Mouse (Mus musculus) C2C12 (cell line): ENCODE data around the gene Pdzrn3. TPM values are rescaled to one million over a fixed set of nuclear protein-coding genes. Genes with fewer than 3 reads are reported as not detected.

Experiments
- H3K27me3 ChIP-seq: one replicate; pipeline ENCODE4 v1.6.1; 2011; ENCODE audit not compliant: control insufficient read depth, insufficient read depth, insufficient read length
- H3K36me3 ChIP-seq: one replicate; pipeline ENCODE4 v1.6.1; 2011; ENCODE audit not compliant: control insufficient read depth, insufficient read depth
- H3K4me3 ChIP-seq: one replicate; pipeline ENCODE4 v1.5.1; 2011; ENCODE audit warnings: mild to moderate bottlenecking, control low read depth; ENCODE audit not compliant: poor library complexity, insufficient read depth, severe bottlenecking
- H3K79me2 ChIP-seq: one replicate; pipeline ENCODE4 v1.6.1; 2011; ENCODE audit not compliant: control insufficient read depth, insufficient read depth
- H3K79me3 ChIP-seq: one replicate; pipeline ENCODE4 v1.6.1; 2011; ENCODE audit warnings: low read depth, control low read depth
- H3ac ChIP-seq: one replicate; pipeline ENCODE3; 2011; ENCODE audit warnings: low read depth; ENCODE audit not compliant: control insufficient read depth, insufficient read length
- CEBPB ChIP-seq: IDR thresholded peaks from one replicate; pipeline ENCODE4 v1.6.1; 2011; ENCODE audit warnings: low read depth, mild to moderate bottlenecking, control low read depth, moderate library complexity
- CTCF ChIP-seq: IDR thresholded peaks from one replicate; pipeline ENCODE4 v1.5.1; 2011; ENCODE audit not compliant: control insufficient read depth, insufficient read depth, insufficient read length
- FOSL1 ChIP-seq: IDR thresholded peaks from one replicate; pipeline ENCODE4 v1.8.0; 2011; ENCODE audit warnings: mild to moderate bottlenecking, low read length; ENCODE audit not compliant: poor library complexity, insufficient read depth, severe bottlenecking
- MAX ChIP-seq: IDR thresholded peaks from one replicate; pipeline ENCODE4 v1.6.1; 2011; ENCODE audit warnings: mild to moderate bottlenecking, control low read depth
- MYOD1 ChIP-seq: IDR thresholded peaks from one replicate; pipeline ENCODE4 v1.6.1; 2011; ENCODE audit warnings: low read depth; ENCODE audit not compliant: control insufficient read depth, insufficient read length
- MYOG ChIP-seq: IDR thresholded peaks from one replicate; pipeline ENCODE4 v1.6.1; 2011; ENCODE audit not compliant: control insufficient read depth, insufficient read length; ENCODE audit errors: extremely low read depth
- USF1 ChIP-seq: IDR thresholded peaks from one replicate; pipeline ENCODE4 v1.6.1; 2011; ENCODE audit warnings: low read depth, mild to moderate bottlenecking, control low read depth, moderate library complexity
- long read RNA-seq, 2 experiments: library from polyadenylated mRNA; unstranded; transcript quantifications; one replicate each; pipeline ENCODE4 v2.0.0; 2019 to 2020
- polyA plus RNA-seq: library from polyadenylated mRNA; unstranded; fragments of >200 nt; fragmentation: generic; extraction: Trizol; gene quantifications from one replicate; pipeline ENCODE4 v1.2.1, GENCODE M21; 2012; ENCODE audit warnings: missing spikeins

The Pdzrn3 gene
- polyA plus RNA-seq: 10.5 TPM
- long read RNA-seq, experiment 1, full-length matches to known transcripts: 3 of 12 reads
- long read RNA-seq, experiment 1, partial matches to known transcripts: 5 of 12 reads
- long read RNA-seq, experiment 1, other reads (novel, unspliced or antisense): 4 of 12 reads
- long read RNA-seq, experiment 2, full-length matches to known transcripts: 14 of 32 reads
- long read RNA-seq, experiment 2, partial matches to known transcripts: 11 of 32 reads
- long read RNA-seq, experiment 2, other reads (novel, unspliced or antisense): 7 of 32 reads

GRCm38 (mm10) chr6:101377167-101377934 is at the start of gene Pdzrn3:
TSS of gene Pdzrn3 (minus strand) at chr6:101377897.
- TF ChIP-seq CTCF: peak; percentile 41
- TF ChIP-seq MAX: no peak
- Histone ChIP-seq H3K4me3 (peak within 1 kb of the TSS; percentile 29), H3ac (peak within 1 kb of the TSS; percentile 84), H3K79me2 (peaks cover 12% of the 10 kb centered on the region), H3K27me3 (no peaks in the 10 kb centered on the region), H3K36me3 (no peaks in the 10 kb centered on the region), H3K79me3 (peaks cover 1% of the 10 kb centered on the region)

- no peaks in the 10 kb centered on the region for H3K79me3 ChIP-seq
- no peaks in the 10 kb centered on the region for H3K27me3 ChIP-seq
- no peak overlapping the region for H3K4me3 ChIP-seq
- H3K79me2 ChIP-seq: no peaks in the 10 kb centered on the region
- H3K36me3 ChIP-seq: no peaks in the 10 kb centered on the region
- no peak for TF ChIP-seq MYOD1
- no peak for TF ChIP-seq MAX
- no peak for TF ChIP-seq MYOG
- no peak for TF ChIP-seq USF1
- no peak for TF ChIP-seq FOSL1
- TF ChIP-seq CTCF: no peak
- peak; percentile 55 for TF ChIP-seq CEBPB
- H3ac ChIP-seq: no peak overlapping the region
These were observed 49.6 kb upstream of the Pdzrn3 start for GRCm38 (mm10) chr6:101427296-101427695.

- no peaks in the 10 kb centered on the region for H3K79me3 ChIP-seq
- H3ac ChIP-seq: no peak overlapping the region
- TF ChIP-seq MYOG: no peak
- no peak for TF ChIP-seq USF1
- TF ChIP-seq MYOD1: no peak
- no peak for TF ChIP-seq MAX
- TF ChIP-seq CEBPB: no peak
- TF ChIP-seq FOSL1: no peak
- no peak for TF ChIP-seq CTCF
- H3K27me3 ChIP-seq: no peaks in the 10 kb centered on the region
- no peak overlapping the region for H3K4me3 ChIP-seq
- no peaks in the 10 kb centered on the region for H3K36me3 ChIP-seq
- H3K79me2 ChIP-seq: no peaks in the 10 kb centered on the region
These were observed 48.6 kb upstream of the Pdzrn3 start for GRCm38 (mm10) chr6:101426301-101426700.

GRCm38 (mm10) chr6:101422084-101422954 is 44.6 kb upstream of the Pdzrn3 start:
- no peaks in the 10 kb centered on the region for H3K79me3 ChIP-seq
- H3K27me3 ChIP-seq: no peaks in the 10 kb centered on the region
- no peak overlapping the region for H3ac ChIP-seq
- H3K36me3 ChIP-seq: no peaks in the 10 kb centered on the region
- TF ChIP-seq MYOG (no peak), MAX (no peak), FOSL1 (no peak), USF1 (no peak), MYOD1 (no peak), CTCF (no peak), CEBPB (no peak)
- H3K79me2 ChIP-seq: no peaks in the 10 kb centered on the region
- H3K4me3 ChIP-seq: no peak overlapping the region

GRCm38 (mm10) chr6:101418213-101418612 is 40.5 kb upstream of the Pdzrn3 start:
- Histone ChIP-seq H3K27me3 (no peaks in the 10 kb centered on the region), H3K79me2 (no peaks in the 10 kb centered on the region), H3K4me3 (no peak overlapping the region), H3ac (no peak overlapping the region), H3K36me3 (no peaks in the 10 kb centered on the region), H3K79me3 (no peaks in the 10 kb centered on the region)
- no peak for TF ChIP-seq MAX
- TF ChIP-seq MYOD1: no peak
- TF ChIP-seq CTCF: no peak
- no peak for TF ChIP-seq MYOG
- no peak for TF ChIP-seq FOSL1
- TF ChIP-seq USF1: no peak
- TF ChIP-seq CEBPB: no peak
